Mouse (Mus musculus): ENCODE results near the gene Majin.

The Majin gene

GRCm38 (mm10) chr19:6227864-6228263 is 43.7 kb downstream of the Majin start:
- no peak for DNase-seq (ENCODE audit: low spot score in 2 of 2)

- no peak for DNase-seq (ENCODE audit: low spot score in 2 of 2)
Observed at GRCm38 (mm10) chr19:6230411-6230810, 46.2 kb downstream of the Majin start.

GRCm38 (mm10) chr19:6231036-6231435 is 46.8 kb downstream of the Majin start:
- DNase-seq (ENCODE audit: low spot score in 2 of 2): no peak

DNA sequence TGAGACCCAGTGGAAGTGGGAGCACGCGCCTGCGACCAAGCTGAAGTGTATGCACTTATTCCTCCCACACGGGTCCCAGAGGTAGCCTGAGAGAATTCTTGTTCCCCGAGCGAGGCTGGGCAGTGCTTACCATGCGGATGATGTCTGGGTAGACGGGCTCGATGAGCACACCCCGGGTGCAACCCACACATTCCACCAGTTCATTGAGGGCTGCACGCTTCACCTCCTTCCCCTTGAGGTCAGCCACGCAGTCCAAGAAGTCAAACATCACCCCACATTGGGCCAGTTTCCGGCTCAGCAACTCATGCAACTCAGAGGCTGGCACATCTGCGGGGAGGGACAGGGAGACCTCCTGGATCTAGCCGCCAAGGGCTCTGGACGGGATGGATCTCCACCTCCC is 49.5 kb downstream of the Majin start:
- DNase-seq (ENCODE audit: low spot score in 2 of 2): no peak

- no peak for DNase-seq (ENCODE audit: low spot score in 2 of 2)
Observed at GRCm38 (mm10) chr19:6234337-6235083, 50.3 kb downstream of the Majin start.

- peak; percentile 85 to 93 for DNase-seq (ENCODE audit: low spot score in 2 of 2)
Observed at GRCm38 (mm10) chr19:6235084-6236052, 51.2 kb downstream of the Majin start, which contains the start of gene Ppp2r5b. Ppp2r5b (minus strand) TSS chr19:6235872.

DNA sequence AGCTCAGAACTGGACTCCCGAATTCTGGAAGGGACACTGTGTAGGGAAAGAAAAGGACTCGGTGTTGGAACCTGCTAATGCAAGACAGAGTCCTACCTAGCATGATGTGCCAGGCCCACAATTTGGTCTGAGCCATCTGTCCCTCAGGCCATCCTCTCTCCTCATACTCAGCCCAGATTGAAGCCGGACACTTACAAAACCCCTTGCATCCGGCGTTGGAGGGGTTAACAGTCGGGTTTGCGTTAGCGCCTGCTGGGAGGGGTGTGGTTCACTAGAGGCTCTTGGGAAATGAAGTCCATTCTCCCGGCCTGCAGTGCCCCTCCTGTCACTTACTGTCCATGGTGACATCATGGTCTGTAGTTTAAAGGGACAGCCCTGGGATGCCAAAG is 51.9 kb downstream of the Majin start:
- DNase-seq (ENCODE audit: low spot score in 2 of 2): peak; percentile 74 to 91

GRCm38 (mm10) chr19:6236842-6237241 is 52.7 kb downstream of the Majin start:
- DNase-seq (ENCODE audit: low spot score in 2 of 2): no peak

- no peak for DNase-seq (ENCODE audit: low spot score in 2 of 2)
Observed at GRCm38 (mm10) chr19:6238740-6239139, 54.6 kb downstream of the Majin start.

DNA sequence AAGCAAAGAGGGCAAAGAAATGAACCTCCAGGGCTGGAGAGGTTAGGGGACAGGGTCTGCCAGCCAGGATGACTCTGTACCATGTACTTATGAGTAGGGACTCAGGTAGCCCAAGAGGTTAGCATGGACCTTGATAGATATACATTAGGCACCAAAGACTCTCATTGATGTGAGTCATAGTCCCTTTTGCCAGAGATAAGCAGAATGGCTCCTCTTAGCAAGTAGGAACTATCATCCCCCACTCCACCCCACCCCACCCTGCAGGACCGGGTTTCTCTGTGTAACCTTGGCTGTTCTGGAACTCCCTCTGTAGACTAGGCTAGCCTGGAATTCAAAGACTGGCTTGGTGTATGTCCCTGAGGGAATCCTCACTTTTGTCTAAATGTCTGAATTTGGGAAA is 55.9 kb downstream of the Majin start:
- DNase-seq (ENCODE audit: low spot score in 2 of 2): no peak

DNA sequence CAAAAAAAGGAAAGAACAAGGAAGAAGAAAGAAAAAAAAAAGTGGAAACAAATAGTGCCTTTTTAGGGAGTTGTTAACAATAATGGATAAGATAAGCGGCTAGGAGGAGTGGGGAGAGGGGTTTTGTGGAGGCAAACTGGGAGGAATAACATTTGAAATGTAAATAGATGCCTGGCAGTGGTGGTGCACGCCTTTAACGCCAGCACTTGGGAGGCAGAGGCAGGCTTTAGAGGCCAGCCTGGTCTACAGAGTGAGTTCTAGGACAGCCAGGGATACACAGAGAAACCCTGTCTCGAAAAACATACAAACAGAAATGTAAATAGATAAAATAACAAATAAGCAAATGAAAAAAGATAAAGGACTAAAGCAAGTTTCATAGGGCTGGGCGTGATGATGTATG is 56.5 kb downstream of the Majin start:
- DNase-seq (ENCODE audit: low spot score in 2 of 2): no peak

DNA sequence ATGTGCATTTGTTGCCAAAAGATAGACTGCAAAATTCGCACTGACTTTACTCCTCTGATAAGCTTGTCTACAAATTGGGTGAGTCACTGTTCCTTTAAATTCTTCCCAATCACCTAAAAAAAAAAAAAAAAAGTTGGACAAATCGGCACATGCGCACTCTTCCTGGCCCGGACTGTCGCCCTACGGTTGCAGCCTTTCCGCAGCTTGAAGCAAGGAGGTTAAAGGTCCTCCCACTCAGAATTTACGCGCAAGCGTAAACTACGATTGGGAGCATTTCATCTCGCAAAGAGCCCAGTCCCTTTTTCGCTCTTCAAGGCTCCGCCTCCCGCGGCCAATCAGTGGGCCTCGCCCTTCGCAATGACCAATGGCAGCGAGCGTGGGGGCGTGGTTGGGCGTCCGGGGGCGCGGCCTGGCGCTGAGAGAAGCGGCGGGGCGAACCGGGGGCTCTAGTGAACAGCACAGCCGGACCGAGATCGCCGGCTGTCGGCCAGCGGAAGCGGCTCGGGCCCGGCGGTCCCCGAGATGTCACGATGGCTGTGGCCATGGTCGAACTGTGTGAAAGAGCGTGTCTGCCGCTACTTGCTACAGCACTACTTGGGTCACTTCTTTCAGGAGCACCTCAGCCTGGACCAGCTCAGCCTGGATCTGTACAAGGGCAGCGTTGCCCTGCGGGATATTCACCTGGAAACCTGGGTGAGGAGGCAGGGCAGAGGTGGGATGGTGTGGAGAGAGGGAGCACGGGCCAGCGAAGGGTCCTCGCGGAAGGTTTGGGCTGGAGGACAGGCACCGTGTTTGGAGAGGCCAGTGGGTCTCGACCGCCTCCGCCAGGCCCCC is 57.3 kb downstream of the Majin start, which contains the start of gene Atg2a:
Gene Atg2a, plus strand, starts transcription at position 395 of the 834 bp plus-strand sequence.
- peak; percentile 94 to 97 for DNase-seq (ENCODE audit: low spot score in 2 of 2)

- DNase-seq (ENCODE audit: low spot score in 2 of 2): no peak
Observed at GRCm38 (mm10) chr19:6242281-6242680, 58.1 kb downstream of the Majin start.

DNA sequence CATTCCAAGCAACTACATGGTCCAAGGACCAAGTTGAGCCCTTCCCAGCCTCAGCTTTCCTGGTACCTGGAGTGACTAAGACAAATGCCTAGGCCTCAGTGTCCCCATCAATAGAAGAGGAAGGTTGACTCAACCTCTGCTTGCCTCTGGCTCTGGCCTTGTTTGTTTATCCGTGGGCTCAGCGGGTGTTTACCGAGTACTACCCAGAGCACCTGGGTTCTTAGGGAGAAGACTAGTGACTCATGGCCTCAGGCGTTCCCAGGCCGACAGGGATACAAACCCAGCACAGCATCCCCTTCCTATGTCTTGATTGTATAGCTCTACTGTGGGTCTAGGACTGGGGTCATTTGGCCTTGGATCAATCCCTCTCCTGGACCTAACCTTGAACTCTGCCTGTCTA is 59.0 kb downstream of the Majin start:
- no peak for DNase-seq (ENCODE audit: low spot score in 2 of 2)

- DNase-seq (ENCODE audit: low spot score in 2 of 2): no peak
Observed at GRCm38 (mm10) chr19:6245806-6246205, 61.6 kb downstream of the Majin start.

GRCm38 (mm10) chr19:6247526-6248300 is 63.5 kb downstream of the Majin start:
- no peak for DNase-seq (ENCODE audit: low spot score in 2 of 2)

- no peak for DNase-seq (ENCODE audit: low spot score in 2 of 2)
Observed at GRCm38 (mm10) chr19:6253021-6253420, 68.8 kb downstream of the Majin start.

- DNase-seq (ENCODE audit: low spot score in 2 of 2): no peak
Observed at GRCm38 (mm10) chr19:6260428-6260827, 76.2 kb downstream of the Majin start.

- DNase-seq (ENCODE audit: low spot score in 2 of 2): no peak
Observed at GRCm38 (mm10) chr19:6260946-6261345, 76.8 kb downstream of the Majin start.

GRCm38 (mm10) chr19:6261379-6261778 is 77.2 kb downstream of the Majin start:
- no peak for DNase-seq (ENCODE audit: low spot score in 2 of 2)

DNA sequence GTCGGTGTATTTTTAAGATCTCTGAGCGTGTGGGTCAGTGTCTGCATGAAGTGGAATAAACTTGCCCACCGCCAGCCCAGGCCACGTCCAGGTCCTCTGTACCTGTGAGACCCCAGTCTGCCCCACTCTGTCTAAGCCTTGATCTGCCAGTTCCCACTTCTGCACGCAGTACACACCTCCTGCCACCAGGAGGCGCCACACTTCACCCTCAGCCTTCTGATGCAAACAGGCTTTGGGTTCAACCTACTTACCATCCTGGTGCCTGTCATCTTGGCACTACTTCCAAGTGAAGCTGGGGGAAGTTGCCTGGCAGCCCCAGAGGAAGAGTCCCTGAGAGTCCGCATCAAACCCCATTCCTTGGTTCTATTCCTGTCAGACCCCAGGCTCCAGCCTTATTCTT is 78.0 kb downstream of the Majin start:
- DNase-seq (ENCODE audit: low spot score in 2 of 2): peak; percentile 67 to 85

Measured in cerebellum, postnatal 4 days (tissue).